17 mouse cellular contexts compared by ENCODE assay signal in the genomic region with DNA sequence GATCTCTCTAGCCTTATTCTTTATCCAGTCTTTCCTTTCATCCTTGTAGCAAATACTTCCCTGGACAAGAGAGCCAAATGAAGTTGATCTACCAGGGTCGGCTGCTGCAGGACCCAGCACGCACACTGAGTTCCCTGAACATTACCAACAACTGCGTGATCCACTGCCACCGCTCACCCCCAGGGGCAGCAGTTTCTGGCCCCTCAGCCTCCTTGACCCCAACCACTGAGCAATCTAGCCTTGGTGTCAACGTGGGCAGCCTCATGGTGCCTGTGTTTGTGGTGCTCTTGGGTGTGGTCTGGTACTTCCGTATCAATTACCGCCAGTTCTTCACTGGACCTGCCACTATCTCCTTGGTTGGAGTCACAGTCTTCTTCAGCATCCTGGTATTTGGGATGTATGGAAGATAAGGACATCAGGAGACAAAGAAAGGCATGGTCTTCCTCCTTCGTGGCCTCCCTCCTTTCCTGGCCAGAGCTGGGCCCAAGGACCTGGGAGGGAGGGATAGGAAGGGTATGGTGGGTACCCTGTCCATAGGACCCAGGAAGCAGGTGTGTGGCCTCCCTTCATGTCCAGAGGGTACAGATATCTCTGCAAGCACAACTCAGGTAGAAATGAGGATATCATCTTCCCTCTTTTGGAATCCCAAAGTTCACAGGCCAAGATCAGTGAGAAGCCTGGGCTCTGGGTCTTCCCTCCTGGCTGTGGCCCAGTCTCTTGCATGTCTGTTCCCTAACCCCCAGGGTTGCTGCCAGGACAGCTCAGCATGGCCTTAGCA. TPM values are rescaled to one million over a fixed set of nuclear protein-coding genes. Genes with fewer than 3 reads are reported as not detected.
DNase-seq lines count a peak whose midpoint lies in the region; ATAC-seq lines count a peak whose summit lies in the region.
"Had no signal": no experiment of that assay in that cellular context is flagged by ENCODE, and none has a peak within 500 bp of the region (broad histone marks: within the 10 kb centered on the region; RNA-seq: fewer than 3 reads in every experiment).

No protein-coding gene starts in this region.

- no peaks in the 10 kb centered on the region for H3K27me3 ChIP-seq in hindbrain, embryonic 16.5 days (replicated peaks; ENCODE audit: control insufficient read depth, insufficient read depth, low read length)
- no peaks in the 10 kb centered on the region for H3K27me3 ChIP-seq in hindbrain, embryonic 14.5 days (ENCODE audit: control insufficient read depth, insufficient read depth, low read length)
- H3K27me3 ChIP-seq in limb, embryonic 15.5 days, result no peaks in the 10 kb centered on the region
- H3K27me3 ChIP-seq: heart, embryonic 13.5 days; neural tube, embryonic 15.5 days had no signal

- H3K27ac ChIP-seq in hindbrain, embryonic 16.5 days (ENCODE audit: low read depth, low read length), result peak overlapping the region; percentile 7; the same call in 1 of the 2 replicates
- no peak overlapping the region for H3K27ac ChIP-seq in hindbrain, embryonic 14.5 days
- H3K27ac ChIP-seq in limb, embryonic 15.5 days, result 0 out of 2 replicates have a peak overlapping the region, but pooled peaks have one; percentile 35
- H3K27ac ChIP-seq: heart, embryonic 13.5 days; neural tube, embryonic 15.5 days had no signal

- no peaks in the 10 kb centered on the region for H3K9me3 ChIP-seq in hindbrain, embryonic 16.5 days (ENCODE audit: control insufficient read depth, low read length)
- H3K9me3 ChIP-seq in hindbrain, embryonic 14.5 days (ENCODE audit: control insufficient read depth, low read length), result no peaks in the 10 kb centered on the region
- no peaks in the 10 kb centered on the region for H3K9me3 ChIP-seq in limb, embryonic 15.5 days
- H3K9me3 ChIP-seq: heart, embryonic 13.5 days; neural tube, embryonic 15.5 days had no signal

- ATAC-seq in hindbrain, embryonic 16.5 days, result no peak
- ATAC-seq in hindbrain, embryonic 14.5 days (ENCODE audit: low FRiP score), result no peak
- no peak for ATAC-seq in limb, embryonic 15.5 days (ENCODE audit: insufficient number of reproducible peaks, low FRiP score, low TSS enrichment, low read depth)
- ATAC-seq: CD4-positive, CD25-positive, alpha-beta regulatory T cell, adult 4 months had no signal

- no peak overlapping the region for H3K9ac ChIP-seq in hindbrain, embryonic 16.5 days (ENCODE audit: low read depth, low read length)
- no peak overlapping the region for H3K9ac ChIP-seq in hindbrain, embryonic 14.5 days
- H3K9ac ChIP-seq in limb, embryonic 15.5 days, result no peak overlapping the region
- H3K9ac ChIP-seq: heart, embryonic 13.5 days had no signal

- 95% methylated on average over 8 of the region's 8 CpGs for WGBS in hindbrain, embryonic 16.5 days
- 85% methylated on average over 8 of the region's 8 CpGs for WGBS in hindbrain, embryonic 14.5 days
- 85% methylated on average over 8 of the region's 8 CpGs for WGBS in limb, embryonic 15.5 days

- no peak overlapping the region for H3K4me2 ChIP-seq in hindbrain, embryonic 16.5 days (ENCODE audit: low read length)
- no peak overlapping the region for H3K4me2 ChIP-seq in hindbrain, embryonic 14.5 days (replicated peaks)
- H3K4me2 ChIP-seq in limb, embryonic 15.5 days, result no peak overlapping the region
- H3K4me2 ChIP-seq: heart, embryonic 13.5 days; neural tube, embryonic 15.5 days had no signal

- H3K4me3 ChIP-seq in hindbrain, embryonic 16.5 days (ENCODE audit: low read length), result no peak overlapping the region
- H3K4me3 ChIP-seq in hindbrain, embryonic 14.5 days (replicated peaks; ENCODE audit: low read length), result no peak overlapping the region
- H3K4me3 ChIP-seq in limb, embryonic 15.5 days, result no peak overlapping the region
- H3K4me3 ChIP-seq: heart, embryonic 13.5 days; neural tube, embryonic 15.5 days had no signal

- peaks cover 28% of the 10 kb centered on the region for H3K36me3 ChIP-seq in hindbrain, embryonic 16.5 days (ENCODE audit: control insufficient read depth, insufficient read depth, low read length)
- peaks cover 60% of the 10 kb centered on the region for H3K36me3 ChIP-seq in hindbrain, embryonic 14.5 days (replicated peaks; ENCODE audit: control insufficient read depth, insufficient read depth)
- H3K36me3 ChIP-seq in limb, embryonic 15.5 days, result peaks cover 62% of the 10 kb centered on the region

- no peak for DNase-seq in hindbrain, embryonic 14.5 days (ENCODE audit: low spot score)
- peak; percentile 39 for DNase-seq in testis, postnatal 10 days (ENCODE audit: low spot score)
- DNase-seq in testis, postnatal 14 days (ENCODE audit: low spot score), result no peak
- no peak for DNase-seq in embryo, embryonic 11 days
- no peak for DNase-seq in lung, postnatal 14 days
- DNase-seq: cerebellum, adult 9-10 months; gastrocnemius, postnatal 36 days; kidney, adult 2 months; kidney, postnatal 4 days; layer of hippocampus, postnatal 36 days; retina, postnatal 1 day; thymus, postnatal 14 days had no signal

- H3K4me1 ChIP-seq in hindbrain, embryonic 16.5 days (ENCODE audit: control insufficient read depth, insufficient read depth, low read depth, low read length), result peaks cover 14% of the 10 kb centered on the region
- peaks cover 12% of the 10 kb centered on the region for H3K4me1 ChIP-seq in hindbrain, embryonic 14.5 days (replicated peaks; ENCODE audit: control insufficient read depth, insufficient read depth, low read length)
- H3K4me1 ChIP-seq in limb, embryonic 15.5 days, result peaks cover 21% of the 10 kb centered on the region

RNA-seq across cellular contexts. Expression of a gene that starts 3.5 kb away (rescaled TPM):
- 81.6 and 85.0 TPM in 2 replicates for polyA plus RNA-seq in hindbrain, embryonic 16.5 days (2015; fragmentation: Nextera tagmentation; extraction: Ambion mirVana)
- polyA plus RNA-seq in hindbrain, embryonic 14.5 days (2014; fragmentation: Nextera tagmentation; extraction: Ambion mirVana), result 74.3 and 77.8 TPM in 2 replicates
- 53.4 and 53.9 TPM in 2 replicates for polyA plus RNA-seq in limb, embryonic 15.5 days (2015; fragmentation: Nextera tagmentation; extraction: Ambion mirVana)

RNA-seq across cellular contexts. Expression of a gene that starts 8.2 kb away (rescaled TPM):
- polyA plus RNA-seq in hindbrain, embryonic 16.5 days (2015; fragmentation: Nextera tagmentation; extraction: Ambion mirVana), result 26.6 and 29.2 TPM in 2 replicates
- 37.3 and 37.5 TPM in 2 replicates for polyA plus RNA-seq in hindbrain, embryonic 14.5 days (2014; fragmentation: Nextera tagmentation; extraction: Ambion mirVana)
- polyA plus RNA-seq in limb, embryonic 15.5 days (2015; fragmentation: Nextera tagmentation; extraction: Ambion mirVana), result 15.0 and 18.0 TPM in 2 replicates

RNA-seq across cellular contexts. Expression of a gene that starts 19.7 kb away (rescaled TPM):
- 0.09 and 0.11 TPM in 2 replicates for polyA plus RNA-seq in hindbrain, embryonic 16.5 days (2015; fragmentation: Nextera tagmentation; extraction: Ambion mirVana)
- polyA plus RNA-seq in hindbrain, embryonic 14.5 days (2014; fragmentation: Nextera tagmentation; extraction: Ambion mirVana), result 0.07 and 0.18 TPM in 2 replicates
- 0.20 and 0.24 TPM in 2 replicates for polyA plus RNA-seq in limb, embryonic 15.5 days (2015; fragmentation: Nextera tagmentation; extraction: Ambion mirVana)
- polyA plus RNA-seq: CD4-positive, CD25-positive, alpha-beta regulatory T cell, adult 4 months had no signal

RNA-seq across cellular contexts. Expression of a gene that starts 31.3 kb away (rescaled TPM):
- 70.4 and 76.8 TPM in 2 replicates for polyA plus RNA-seq in hindbrain, embryonic 16.5 days (2015; fragmentation: Nextera tagmentation; extraction: Ambion mirVana)
- 70.0 and 76.0 TPM in 2 replicates for polyA plus RNA-seq in hindbrain, embryonic 14.5 days (2014; fragmentation: Nextera tagmentation; extraction: Ambion mirVana)
- 76.0 and 85.7 TPM in 2 replicates for polyA plus RNA-seq in limb, embryonic 15.5 days (2015; fragmentation: Nextera tagmentation; extraction: Ambion mirVana)

RNA-seq across cellular contexts. Expression of a gene that starts 39.5 kb away (rescaled TPM):
- polyA plus RNA-seq in hindbrain, embryonic 16.5 days (2015; fragmentation: Nextera tagmentation; extraction: Ambion mirVana), result 2.9 and 3.6 TPM in 2 replicates
- polyA plus RNA-seq in hindbrain, embryonic 14.5 days (2014; fragmentation: Nextera tagmentation; extraction: Ambion mirVana), result 1.8 and 2.9 TPM in 2 replicates
- polyA plus RNA-seq in limb, embryonic 15.5 days (2015; fragmentation: Nextera tagmentation; extraction: Ambion mirVana), result 13.0 and 13.8 TPM in 2 replicates
